Mouse (Mus musculus) adrenal gland, adult 18-20 months (tissue): ENCODE data around the gene Olfr791. TPM values are rescaled to one million over a fixed set of nuclear protein-coding genes. Genes with fewer than 3 reads are reported as not detected.

ENCODE experiments used
- DNase-seq, 2 experiments: peaks; one replicate each; pipeline ENCODE4 v3.0.0; 2021 to 2022; ENCODE audit warnings: low spot score in 2 of 2
- long read RNA-seq, 2 experiments: library from polyadenylated mRNA; stranded (forward); transcript quantifications; one replicate each; pipeline ENCODE4 v2.0.0; 2021
- total RNA-seq, 2 experiments: library from RNA; stranded (reverse); gene quantifications; 1 replicate in 1 of 2; 2 replicates in 1 of 2; pipeline ENCODE4 v1.2.3; 2021

The Olfr791 gene
- not detected for total RNA-seq
- long read RNA-seq, experiment 1: 0 reads
- long read RNA-seq, experiment 2: 0 reads

GRCm38 (mm10) chr10:129521492-129521891 is at the start of gene Olfr791:
Olfr791 (plus strand) TSS chr10:129521792.
- DNase-seq: no peak

GRCm38 (mm10) chr10:129473256-129473655 is 48.3 kb upstream of the Olfr791 start:
- no peak for DNase-seq

GRCm38 (mm10) chr10:129473723-129474122 is 47.9 kb upstream of the Olfr791 start:
- DNase-seq: no peak

- DNase-seq: no peak
Observed at GRCm38 (mm10) chr10:129484452-129484851, 37.1 kb upstream of the Olfr791 start, which contains the start of gene Olfr789. Olfr789 (plus strand) TSS chr10:129484752.

- no peak for DNase-seq
Observed at GRCm38 (mm10) chr10:129490101-129490500, 31.5 kb upstream of the Olfr791 start.

GRCm38 (mm10) chr10:129498192-129498591 is 23.4 kb upstream of the Olfr791 start, which contains the start of gene Olfr790:
Olfr790 (plus strand) TSS chr10:129498492.
- DNase-seq: no peak

- DNase-seq: no peak
Observed at GRCm38 (mm10) chr10:129538862-129539261, 17.3 kb downstream of the Olfr791 start, which contains the start of gene Olfr792. Olfr792 (plus strand) TSS chr10:129539162.

GRCm38 (mm10) chr10:129549354-129549753 is 27.8 kb downstream of the Olfr791 start:
- DNase-seq: no peak

GRCm38 (mm10) chr10:129567355-129567754 is 45.8 kb downstream of the Olfr791 start, which contains the start of gene Olfr794:
Olfr794 (plus strand) TSS chr10:129567655.
- no peak for DNase-seq

GRCm38 (mm10) chr10:129577066-129577465 is 55.5 kb downstream of the Olfr791 start:
- DNase-seq: no peak

Other genes with a start within 250 kb of the Olfr791 start
- gene Olfr780, start 203.7 kb upstream of the Olfr791 start, total RNA-seq: not detected
- not detected for gene Olfr781, start 192.9 kb upstream of the Olfr791 start, total RNA-seq
- gene Olfr782, start 172.9 kb upstream of the Olfr791 start, total RNA-seq: not detected
- not detected for gene Olfr784, start 137.7 kb upstream of the Olfr791 start, total RNA-seq
- not detected for gene Olfr785, start 116.4 kb upstream of the Olfr791 start, total RNA-seq
- not detected for gene Olfr786, start 94.5 kb upstream of the Olfr791 start, total RNA-seq
- not detected for gene Olfr787, start 59.9 kb upstream of the Olfr791 start, total RNA-seq
- gene Olfr788, start 50.8 kb upstream of the Olfr791 start, total RNA-seq: not detected
- not detected for gene Olfr789, start 37.0 kb upstream of the Olfr791 start, total RNA-seq
- not detected for gene Olfr790, start 23.3 kb upstream of the Olfr791 start, total RNA-seq
- gene Olfr792, start 17.4 kb downstream of the Olfr791 start, total RNA-seq: not detected
- not detected for gene Olfr794, start 45.9 kb downstream of the Olfr791 start, total RNA-seq
- not detected for gene Olfr796, start 90.8 kb downstream of the Olfr791 start, total RNA-seq
- not detected for gene Olfr798, start 106.1 kb downstream of the Olfr791 start, total RNA-seq
- not detected for gene Olfr799, start 115.7 kb downstream of the Olfr791 start, total RNA-seq
- gene Olfr800, start 135.9 kb downstream of the Olfr791 start, total RNA-seq: not detected
- gene Olfr801, start 152.1 kb downstream of the Olfr791 start, total RNA-seq: not detected
- gene Olfr802, start 166.4 kb downstream of the Olfr791 start, total RNA-seq: not detected
- gene Olfr803, start 172.5 kb downstream of the Olfr791 start, total RNA-seq: not detected
- gene Olfr804, start 181.4 kb downstream of the Olfr791 start, total RNA-seq: not detected
- gene Olfr805, start 207.6 kb downstream of the Olfr791 start, total RNA-seq: not detected
- gene Olfr806, start 220.1 kb downstream of the Olfr791 start, total RNA-seq: not detected
- gene Olfr807, start 236.0 kb downstream of the Olfr791 start, total RNA-seq: not detected
- not detected for gene Olfr808, start 243.7 kb downstream of the Olfr791 start, total RNA-seq